Mouse (Mus musculus) megakaryocyte, embryonic 14.5 days (primary cell): ENCODE results near the gene Necap2. TPM values are rescaled to one million over a fixed set of nuclear protein-coding genes. Genes with fewer than 3 reads are reported as not detected.

Source experiments
- H3K27me3 ChIP-seq: replicated peaks from 2 replicates; pipeline ENCODE3; 2012; ENCODE audit warnings: inconsistent platforms
- H3K36me3 ChIP-seq: replicated peaks from 2 replicates; pipeline ENCODE3; 2012; ENCODE audit warnings: low read length, inconsistent platforms, mixed read lengths
- H3K4me1 ChIP-seq: 2 replicates; pipeline ENCODE4 v1.6.1; 2012; ENCODE audit warnings: inconsistent platforms
- H3K4me3 ChIP-seq: replicated peaks from 2 replicates; pipeline ENCODE3; 2012; ENCODE audit warnings: moderate library complexity, mild to moderate bottlenecking, inconsistent platforms
- H3K9me3 ChIP-seq: 2 replicates; pipeline ENCODE4 v1.6.1; 2012; ENCODE audit warnings: inconsistent platforms
- FLI1 ChIP-seq: IDR thresholded peaks from 2 replicates; pipeline ENCODE4 v1.6.1; 2012; ENCODE audit warnings: low read length, inconsistent platforms, mixed read lengths
- GATA1 ChIP-seq: IDR thresholded peaks from 3 replicates; pipeline ENCODE4 v1.6.1; 2012; ENCODE audit warnings: mixed read lengths, low read length, inconsistent platforms, borderline replicate concordance
- polyA plus RNA-seq: library from polyadenylated mRNA; stranded (reverse); fragments of >175 nt; gene quantifications from 2 replicates; pipeline ENCODE4 v1.2.3, GENCODE M21; 2012; ENCODE audit warnings: low replicate concordance; ENCODE audit not compliant: insufficient read depth

Necap2 gene
- polyA plus RNA-seq, 1 experiment = 110 TPM

DNA sequence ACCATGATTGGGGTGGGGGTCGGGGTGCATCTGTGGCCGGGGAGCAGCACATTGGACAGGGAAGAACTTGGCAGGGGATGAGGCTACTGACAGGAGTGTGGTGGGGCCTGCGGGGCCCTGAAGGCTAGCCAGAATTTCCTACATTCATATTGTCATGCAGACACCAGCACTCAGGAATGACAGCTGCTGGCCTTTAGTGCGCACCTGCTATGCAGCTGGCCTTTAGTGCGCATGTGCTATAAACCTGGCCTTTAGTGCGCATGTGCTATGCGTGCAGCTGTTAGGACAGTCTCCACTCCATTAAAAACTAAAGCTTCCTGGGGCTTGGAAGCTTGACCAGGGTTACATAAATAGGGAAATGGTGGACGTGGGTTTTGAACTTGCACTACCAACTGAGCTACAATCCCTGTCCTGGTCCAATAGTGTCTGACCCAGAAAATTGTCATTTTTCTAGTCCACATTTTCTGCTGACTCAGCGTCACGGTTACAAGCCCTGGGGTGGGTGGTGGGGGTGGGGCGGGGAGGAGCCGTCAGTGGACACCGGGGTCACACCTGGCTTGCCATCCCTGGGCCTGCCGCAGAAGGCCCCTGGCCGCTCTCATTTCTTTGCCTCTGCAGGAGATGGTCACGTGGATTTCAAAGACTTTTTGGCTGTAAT is 28.5 kb upstream of the Necap2 start:
- H3K36me3 ChIP-seq = peaks cover 16% of the 10 kb centered on the region
- TF ChIP-seq GATA1 (no peak), FLI1 (no peak)
- peaks cover 12% of the 10 kb centered on the region; the same call in 1 of the 2 replicates for H3K4me1 ChIP-seq
- H3K4me3 ChIP-seq = no peak overlapping the region
- H3K9me3 ChIP-seq = no peaks in the 10 kb centered on the region
- peaks cover 41% of the 10 kb centered on the region for H3K27me3 ChIP-seq

DNA sequence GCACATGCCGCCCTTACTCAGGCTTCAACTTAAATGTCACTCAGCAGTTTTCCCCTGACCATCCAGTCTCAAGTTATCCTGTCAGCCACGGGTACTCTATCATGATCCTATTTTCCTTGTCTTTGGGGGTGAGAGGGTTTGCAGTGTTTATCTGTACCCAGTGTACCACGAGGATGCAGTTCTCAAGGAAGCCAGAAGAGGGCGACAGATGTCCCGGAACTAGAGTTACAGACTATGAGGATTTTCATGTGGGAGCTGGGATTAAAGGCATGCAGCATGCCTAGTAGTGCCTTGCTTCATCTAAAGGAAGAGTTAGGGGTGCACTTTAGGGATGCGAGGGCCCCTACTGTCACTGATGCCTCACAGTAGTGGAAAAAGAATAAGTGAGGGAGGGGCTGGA is 23.7 kb upstream of the Necap2 start:
- H3K27me3 ChIP-seq = peaks cover 38% of the 10 kb centered on the region

DNA sequence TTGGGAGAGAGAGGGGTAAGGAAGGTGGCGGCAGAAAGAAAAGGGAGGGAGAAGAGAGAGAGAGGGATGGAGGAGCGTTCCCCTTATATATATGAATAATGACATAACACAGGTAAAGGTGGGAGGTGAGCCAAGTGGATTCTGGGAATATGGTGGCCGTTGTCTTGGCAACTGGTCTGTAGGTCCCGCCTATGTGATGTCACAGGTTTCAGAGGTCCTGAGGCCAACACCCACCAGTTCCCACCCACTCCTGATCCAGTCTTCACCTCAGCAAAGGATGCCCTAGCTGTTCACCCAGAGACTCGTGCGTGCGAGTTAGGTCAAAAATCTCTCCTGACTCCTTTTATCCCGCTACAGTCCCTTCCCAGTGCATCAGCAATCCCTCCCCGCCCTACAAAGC is 23.1 kb upstream of the Necap2 start:
- no peak for TF ChIP-seq FLI1
- TF ChIP-seq GATA1 = no peak
- Histone ChIP-seq H3K36me3 (no peaks in the 10 kb centered on the region), H3K4me3 (no peak overlapping the region), H3K4me1 (peaks cover 18% of the 10 kb centered on the region), H3K9me3 (no peaks in the 10 kb centered on the region), H3K27me3 (peaks cover 37% of the 10 kb centered on the region)

More for the DNA sequence above, 23.7 kb upstream of the Necap2 start:
- TF ChIP-seq FLI1 = no peak
- no peak for TF ChIP-seq GATA1
- Histone ChIP-seq H3K4me3 (no peak overlapping the region), H3K9me3 (no peaks in the 10 kb centered on the region), H3K36me3 (no peaks in the 10 kb centered on the region), H3K4me1 (peaks cover 18% of the 10 kb centered on the region)

DNA sequence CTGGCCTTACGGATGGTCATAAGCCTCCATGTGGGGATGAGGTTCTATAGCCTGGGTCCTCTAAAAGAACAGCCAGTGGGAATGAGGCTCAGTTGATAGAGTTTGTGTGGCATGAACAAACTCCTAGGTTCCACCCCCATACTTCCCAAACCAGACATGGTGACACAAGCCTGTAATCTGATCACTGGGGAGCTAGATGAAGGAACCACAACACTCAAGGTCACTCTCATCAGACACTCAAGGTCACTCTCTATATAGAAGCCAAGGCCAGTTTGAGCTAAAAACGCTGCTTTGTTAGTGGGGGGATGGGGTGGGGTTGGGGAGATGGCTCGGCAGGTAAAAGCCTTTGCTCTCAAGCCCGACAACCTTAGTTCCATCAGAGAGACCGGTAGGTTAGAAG is 21.8 kb upstream of the Necap2 start:
- no peak for TF ChIP-seq FLI1
- Histone ChIP-seq H3K4me3 (no peak overlapping the region), H3K4me1 (peaks cover 13% of the 10 kb centered on the region), H3K27me3 (peaks cover 34% of the 10 kb centered on the region), H3K9me3 (no peaks in the 10 kb centered on the region), H3K36me3 (no peaks in the 10 kb centered on the region)

DNA sequence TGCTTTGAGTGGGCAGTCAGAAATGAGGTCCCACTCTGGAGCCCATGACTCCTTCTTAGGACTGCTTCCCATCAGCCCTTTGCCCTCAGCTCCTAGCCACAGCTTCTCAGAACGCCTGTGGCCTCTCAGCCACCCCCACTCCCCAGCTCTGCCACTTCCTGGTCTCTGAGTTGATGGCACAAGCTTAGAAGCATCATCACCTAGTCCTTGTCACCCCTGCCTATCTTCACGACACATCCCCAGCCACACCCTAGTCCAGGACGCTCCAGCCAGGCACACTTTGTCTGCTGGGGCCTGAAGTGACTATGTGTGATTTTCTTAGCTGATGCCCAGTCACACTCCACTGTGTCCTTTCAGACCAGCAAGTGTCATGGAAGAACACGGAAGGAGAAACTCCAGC is 20.8 kb upstream of the Necap2 start:
- Histone ChIP-seq H3K9me3 (no peaks in the 10 kb centered on the region), H3K4me3 (peak overlapping the region; percentile 23), H3K27me3 (peaks cover 30% of the 10 kb centered on the region), H3K4me1 (peaks cover 13% of the 10 kb centered on the region), H3K36me3 (no peaks in the 10 kb centered on the region)
- TF ChIP-seq GATA1 (no peak), FLI1 (no peak)

DNA sequence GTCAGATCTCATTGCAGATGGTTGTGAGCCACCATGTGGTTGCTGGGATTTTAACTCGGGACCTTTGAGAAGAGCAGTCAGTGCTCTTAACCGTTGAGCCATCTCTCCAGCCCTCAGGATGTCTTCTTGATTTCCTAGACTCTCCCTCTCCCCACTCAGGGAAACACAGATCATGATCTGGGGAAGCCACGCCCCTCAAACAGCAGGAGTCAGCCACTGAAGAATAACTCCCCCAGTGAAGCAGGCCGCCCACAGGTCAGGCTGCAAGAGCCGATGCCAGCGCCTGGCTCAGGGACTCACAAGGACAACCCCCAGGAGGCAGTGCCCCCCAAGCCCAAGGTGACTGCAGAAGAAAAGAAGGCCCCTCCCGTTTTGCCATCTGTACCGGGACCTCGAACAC is 18.6 kb upstream of the Necap2 start:
- Histone ChIP-seq H3K27me3 (peaks cover 23% of the 10 kb centered on the region), H3K9me3 (no peaks in the 10 kb centered on the region), H3K4me3 (no peak overlapping the region), H3K36me3 (no peaks in the 10 kb centered on the region), H3K4me1 (peaks cover 9% of the 10 kb centered on the region)
- TF ChIP-seq FLI1 = no peak
- no peak for TF ChIP-seq GATA1

DNA sequence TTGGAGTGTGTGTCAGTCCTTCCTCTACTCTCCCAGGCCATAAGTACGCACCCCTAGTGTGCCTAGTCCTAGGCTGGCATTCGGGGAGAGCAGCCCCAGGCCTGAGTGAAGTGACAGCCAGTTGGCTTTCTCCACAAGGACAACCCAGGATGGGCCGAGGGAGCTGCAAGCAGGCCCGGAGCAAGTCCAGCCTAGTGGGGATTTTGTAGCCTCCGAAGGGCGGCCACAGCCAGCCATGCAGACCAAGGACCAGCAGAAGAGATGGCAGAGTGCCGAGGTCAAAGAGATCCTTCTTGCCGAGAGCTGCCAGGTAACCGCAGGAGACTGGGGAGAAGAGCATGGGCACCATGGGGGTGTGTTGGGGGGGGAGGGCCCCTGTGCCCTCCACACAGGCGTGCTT is 16.9 kb upstream of the Necap2 start:
- H3K4me1 ChIP-seq = peaks cover 9% of the 10 kb centered on the region
- no peaks in the 10 kb centered on the region for H3K36me3 ChIP-seq
- no peaks in the 10 kb centered on the region for H3K9me3 ChIP-seq
- H3K27me3 ChIP-seq = peaks cover 35% of the 10 kb centered on the region
- TF ChIP-seq FLI1 = no peak
- TF ChIP-seq GATA1 = no peak
- no peak overlapping the region for H3K4me3 ChIP-seq

DNA sequence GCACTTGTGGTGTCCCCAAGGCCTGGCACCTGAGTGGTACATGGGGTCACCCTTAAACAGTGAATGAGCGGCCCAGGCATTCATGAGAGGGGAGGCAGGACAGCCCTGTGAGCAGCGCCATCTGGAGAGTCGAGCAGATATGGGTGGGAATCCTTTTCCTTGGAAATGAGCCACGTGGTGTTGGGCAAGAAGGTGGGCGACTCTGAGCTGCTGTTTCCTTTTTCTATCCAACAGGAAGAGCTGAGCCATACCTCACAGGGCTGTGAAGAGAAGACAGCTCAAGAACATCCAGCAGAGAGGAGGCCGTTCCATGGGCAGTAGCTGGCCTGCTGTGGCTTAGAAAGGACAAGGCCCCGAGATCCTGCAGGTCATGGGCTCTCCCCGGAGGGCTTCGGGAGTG is 10.6 kb upstream of the Necap2 start:
- Histone ChIP-seq H3K4me1 (peaks cover 4% of the 10 kb centered on the region; the same call in 1 of the 2 replicates), H3K36me3 (no peaks in the 10 kb centered on the region), H3K9me3 (peaks cover 3% of the 10 kb centered on the region; the same call in 1 of the 2 replicates), H3K4me3 (no peak overlapping the region), H3K27me3 (peaks cover 45% of the 10 kb centered on the region)
- TF ChIP-seq GATA1 (no peak), FLI1 (no peak)

DNA sequence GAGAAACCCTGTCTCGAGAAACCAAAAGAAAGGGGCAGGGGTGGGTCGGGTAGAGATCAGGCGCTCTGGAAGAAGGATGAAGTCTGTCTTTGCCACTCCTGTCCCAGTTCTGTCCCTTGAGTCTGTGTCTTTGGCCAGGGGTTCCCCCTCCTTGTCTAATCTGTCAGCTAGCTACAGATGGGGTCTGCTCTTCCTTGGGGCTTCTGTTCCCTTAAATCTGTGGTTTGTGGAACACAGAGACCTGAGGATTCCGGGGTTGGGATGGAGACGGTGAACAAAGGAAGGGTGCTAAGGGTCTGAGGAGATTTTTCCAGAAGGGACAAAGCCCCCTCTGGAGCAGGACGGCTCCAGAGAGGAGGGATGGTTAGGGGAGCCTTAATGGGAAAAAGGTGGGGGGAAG is 9.9 kb upstream of the Necap2 start, which contains the start of gene Spata21:
Spata21 (plus strand) TSS at position 301 of the 400 bp plus-strand sequence.
- TF ChIP-seq GATA1 (no peak), FLI1 (no peak)
- Histone ChIP-seq H3K27me3 (peaks cover 45% of the 10 kb centered on the region), H3K4me3 (no peak within 1 kb of the TSS), H3K9me3 (peaks cover 3% of the 10 kb centered on the region; the same call in 1 of the 2 replicates), H3K36me3 (no peaks in the 10 kb centered on the region), H3K4me1 (peaks cover 4% of the 10 kb centered on the region; the same call in 1 of the 2 replicates)

DNA sequence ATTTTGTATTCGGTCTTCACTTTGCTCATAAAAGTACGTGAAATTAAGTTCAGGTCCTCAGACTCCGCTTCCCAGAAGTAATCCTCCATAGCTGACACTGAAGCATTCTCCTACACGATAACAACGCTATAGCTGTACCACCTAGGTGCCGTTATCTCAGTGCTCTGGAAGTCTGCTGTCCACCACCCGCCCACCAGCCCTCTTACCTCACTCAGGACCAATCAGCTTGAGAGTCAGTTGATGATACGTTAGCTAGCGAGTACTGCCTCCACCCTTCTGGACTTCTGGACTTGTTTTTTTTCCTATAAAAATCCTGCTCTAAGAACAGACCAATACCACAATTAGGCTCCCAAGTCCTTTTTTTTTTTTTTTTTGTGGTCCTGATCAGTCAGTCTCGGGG is 8.7 kb upstream of the Necap2 start:
- Histone ChIP-seq H3K4me1 (peaks cover 4% of the 10 kb centered on the region; the same call in 1 of the 2 replicates), H3K27me3 (peaks cover 42% of the 10 kb centered on the region), H3K36me3 (no peaks in the 10 kb centered on the region), H3K9me3 (peaks cover 3% of the 10 kb centered on the region; the same call in 1 of the 2 replicates), H3K4me3 (no peak overlapping the region)
- TF ChIP-seq GATA1 = no peak
